Mouse (Mus musculus) spleen, adult 2 months (tissue): ENCODE measurements around the gene Eya3. TPM values are rescaled to one million over a fixed set of nuclear protein-coding genes. Genes with fewer than 3 reads are reported as not detected.

Experiments used
- DNase-seq, 2 experiments: peaks; one replicate each; pipeline versions ENCODE4 v3.0.0 to v3.0.0-alpha.2; 2012 to 2021; ENCODE audit warnings: low spot score in 2 of 2, low read depth in 1 of 2
- H3K27ac ChIP-seq: fragments of 200-500 bp; 2 replicates; pipeline ENCODE4 v1.5.1; 2012; ENCODE audit warnings: low read length, inconsistent platforms; ENCODE audit not compliant: insufficient read depth
- H3K27me3 ChIP-seq: fragments of 200-500 bp; 2 replicates; pipeline ENCODE4 v1.6.1; 2012; ENCODE audit warnings: mild to moderate bottlenecking, moderate library complexity, low read length, inconsistent platforms; ENCODE audit not compliant: control insufficient read depth, insufficient read depth
- H3K36me3 ChIP-seq: fragments of 200-500 bp; 2 replicates; pipeline ENCODE4 v1.6.1; 2012; ENCODE audit warnings: mild to moderate bottlenecking, low read length, inconsistent platforms; ENCODE audit not compliant: control insufficient read depth, insufficient read depth
- H3K4me1 ChIP-seq: fragments of 200-500 bp; 2 replicates; pipeline ENCODE4 v1.6.1; 2011; ENCODE audit warnings: inconsistent platforms; ENCODE audit not compliant: control insufficient read depth, insufficient read depth, insufficient read length
- H3K4me3 ChIP-seq: fragments of 200-500 bp; 2 replicates; pipeline ENCODE4 v1.5.1; 2011; ENCODE audit warnings: mild to moderate bottlenecking, inconsistent platforms; ENCODE audit not compliant: insufficient read depth, insufficient read length; ENCODE audit errors: extremely low read depth
- CTCF ChIP-seq: fragments of 200-500 bp; IDR thresholded peaks from 2 replicates; pipeline ENCODE4 v1.5.1; 2011; ENCODE audit warnings: mild to moderate bottlenecking, inconsistent platforms; ENCODE audit not compliant: insufficient read depth, insufficient read length, insufficient replicate concordance; ENCODE audit errors: extremely low read depth
- POLR2A ChIP-seq: fragments of 200-500 bp; IDR thresholded peaks from 2 replicates; pipeline ENCODE4 v1.6.1; 2011; ENCODE audit warnings: low read depth, low read length, inconsistent platforms
- WGBS: fragments of 180-500 bp; shearing (Covaris S2); methylation state at CpG from one replicate; pipeline ENCODE4 v1.1.7; 2018; 5-methylcytosine and 5-hydroxymethylcytosine counted together
- polyA plus RNA-seq: library from polyadenylated mRNA; depleted of rRNA; stranded (reverse); fragments of >200 nt; gene quantifications from 2 replicates; pipeline ENCODE4 v1.2.3, GENCODE M21; 2012

The Eya3 gene
- polyA plus RNA-seq, 1 experiment: 22.0 TPM

GRCm38 (mm10) chr4:132676771-132677539, 38.2 kb downstream of the Eya3 start:
- Histone ChIP-seq H3K4me1 (no peaks in the 10 kb centered on the region), H3K36me3 (peaks cover 11% of the 10 kb centered on the region)

GRCm38 (mm10) chr4:132689634-132690033, 50.8 kb downstream of the Eya3 start:
- 73% methylated on average over 2 of the region's 2 CpGs for WGBS
- H3K27ac ChIP-seq: no peak overlapping the region
- no peaks in the 10 kb centered on the region for H3K27me3 ChIP-seq
- peaks cover 25% of the 10 kb centered on the region for H3K36me3 ChIP-seq
- H3K4me3 ChIP-seq: no peak overlapping the region
- DNase-seq: no peak
- no peaks in the 10 kb centered on the region for H3K4me1 ChIP-seq
- TF ChIP-seq CTCF: no peak
- no peak for TF ChIP-seq POLR2A

More at GRCm38 (mm10) chr4:132676771-132677539, 38.2 kb downstream of the Eya3 start:
- DNase-seq: peak; percentile 19 to 24
- Histone ChIP-seq H3K27ac (no peak overlapping the region), H3K27me3 (no peaks in the 10 kb centered on the region), H3K4me3 (no peak overlapping the region)
- WGBS: 76% methylated on average over 7 of the region's 7 CpGs
- TF ChIP-seq CTCF (peak; percentile 54; the same call in 1 of the 2 replicates), POLR2A (no peak)

GRCm38 (mm10) chr4:132693366-132693765, 54.6 kb downstream of the Eya3 start:
- Histone ChIP-seq H3K36me3 (peaks cover 34% of the 10 kb centered on the region), H3K4me1 (no peaks in the 10 kb centered on the region), H3K4me3 (no peak overlapping the region), H3K27me3 (no peaks in the 10 kb centered on the region), H3K27ac (no peak overlapping the region)
- no peak for DNase-seq
- WGBS: 95% methylated on average over 3 of the region's 3 CpGs
- TF ChIP-seq CTCF: no peak
- TF ChIP-seq POLR2A: no peak

- Histone ChIP-seq H3K27me3 (no peaks in the 10 kb centered on the region), H3K27ac (no peak overlapping the region), H3K36me3 (peaks cover 33% of the 10 kb centered on the region), H3K4me1 (no peaks in the 10 kb centered on the region), H3K4me3 (no peak overlapping the region)
- no peak for TF ChIP-seq CTCF
- no peak for TF ChIP-seq POLR2A
- DNase-seq: no peak
- WGBS: 99% methylated on average over 5 of the region's 5 CpGs
These were observed 63.3 kb downstream of the Eya3 start for GRCm38 (mm10) chr4:132702076-132702475.

DNA sequence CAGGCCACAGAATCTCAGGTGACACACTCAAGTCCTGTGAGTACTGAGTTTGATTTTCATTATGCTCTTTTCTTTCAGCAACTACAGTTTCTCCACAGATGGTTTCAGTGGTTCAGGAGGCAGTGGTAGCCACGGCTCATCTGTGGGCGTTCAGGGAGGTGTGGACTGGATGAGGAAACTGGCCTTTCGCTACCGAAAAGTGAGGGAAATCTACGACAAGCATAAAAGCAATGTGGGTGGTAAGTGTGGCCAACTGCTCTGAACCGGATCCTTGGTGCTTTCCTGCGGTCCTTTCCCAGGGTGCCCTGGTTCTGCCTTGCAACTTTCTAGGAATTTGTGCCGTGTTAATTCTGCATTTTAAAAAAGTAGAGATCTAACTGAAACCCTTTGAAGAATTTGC, 68.1 kb downstream of the Eya3 start:
- no peak for DNase-seq
- no peak for TF ChIP-seq CTCF
- no peak for TF ChIP-seq POLR2A
- no peaks in the 10 kb centered on the region for H3K27me3 ChIP-seq
- H3K36me3 ChIP-seq: peaks cover 44% of the 10 kb centered on the region
- H3K4me1 ChIP-seq: no peaks in the 10 kb centered on the region
- no peak overlapping the region for H3K27ac ChIP-seq
- 94% methylated on average over 8 of the region's 8 CpGs for WGBS
- H3K4me3 ChIP-seq: no peak overlapping the region

GRCm38 (mm10) chr4:132713181-132713580, 74.4 kb downstream of the Eya3 start:
- peaks cover 39% of the 10 kb centered on the region for H3K36me3 ChIP-seq
- no peaks in the 10 kb centered on the region for H3K27me3 ChIP-seq
- no peaks in the 10 kb centered on the region for H3K4me1 ChIP-seq
- WGBS: 97% methylated on average over 7 of the region's 7 CpGs
- no peak for DNase-seq
- no peak for TF ChIP-seq POLR2A
- no peak for TF ChIP-seq CTCF
- H3K4me3 ChIP-seq: no peak overlapping the region
- H3K27ac ChIP-seq: no peak overlapping the region

GRCm38 (mm10) chr4:132718251-132718650, 79.5 kb downstream of the Eya3 start:
- Histone ChIP-seq H3K4me1 (no peaks in the 10 kb centered on the region), H3K36me3 (peaks cover 26% of the 10 kb centered on the region), H3K27ac (no peak overlapping the region), H3K27me3 (no peaks in the 10 kb centered on the region), H3K4me3 (no peak overlapping the region)
- DNase-seq: no peak
- WGBS: 98% methylated on average over 1 of the region's 1 CpGs
- TF ChIP-seq CTCF: no peak
